Mouse (Mus musculus) intestine, embryonic 14.5 days (tissue): ENCODE data around the gene Ddb2. TPM values are rescaled to one million over a fixed set of nuclear protein-coding genes. Genes with fewer than 3 reads are reported as not detected.
A peak's percentile ranks its signal among the peaks of the same experiment; 100 is the strongest.
"Not testable (repeated sequence)": the region's sequence is repeated elsewhere in the genome, so short reads cannot be mapped to it uniquely, and the experiment has no call there.

Source experiments
- ATAC-seq: fragments of 200-750 bp; cut with Nextera tagmentation; replicated peaks from 2 replicates; pipeline ENCODE4 v1.8.0; 2017; ENCODE audit warnings: low read depth, moderate number of reproducible peaks, moderate TSS enrichment, moderate library complexity; ENCODE audit not compliant: low FRiP score, low TSS enrichment
- DNase-seq: peaks from one replicate; pipeline ENCODE4 v3.0.0-alpha.2; 2018; ENCODE audit warnings: low spot score
- H3K27ac ChIP-seq: fragments of 300-500 bp; sonication (generic); 2 replicates; pipeline ENCODE4 v1.5.1; 2014; ENCODE audit warnings: low read depth, mild to moderate bottlenecking, control low read depth
- H3K27me3 ChIP-seq: fragments of 300-500 bp; sonication (generic); replicated peaks from 2 replicates; pipeline ENCODE4 v1.6.1; 2014; ENCODE audit warnings: low read length, control low read depth; ENCODE audit not compliant: control insufficient read depth, insufficient read depth
- H3K36me3 ChIP-seq: fragments of 300-500 bp; sonication (generic); 2 replicates; pipeline ENCODE4 v1.6.1; 2014; ENCODE audit warnings: low read length, control low read depth; ENCODE audit not compliant: control insufficient read depth, insufficient read depth
- H3K4me1 ChIP-seq: fragments of 300-500 bp; sonication (generic); replicated peaks from 2 replicates; pipeline ENCODE4 v1.6.1; 2014; ENCODE audit warnings: low read length, control low read depth, mixed read lengths; ENCODE audit not compliant: control insufficient read depth, insufficient read depth
- H3K4me2 ChIP-seq: fragments of 300-500 bp; sonication (generic); 2 replicates; pipeline ENCODE4 v1.6.1; 2014; ENCODE audit warnings: low read length
- H3K4me3 ChIP-seq: fragments of 300-500 bp; sonication (generic); 2 replicates; pipeline ENCODE4 v1.5.1; 2014; ENCODE audit warnings: low read depth, low read length, control low read depth, mixed read lengths
- H3K9ac ChIP-seq: fragments of 300-500 bp; sonication (generic); 2 replicates; pipeline ENCODE4 v1.6.1; 2014; ENCODE audit warnings: mild to moderate bottlenecking, low read length
- H3K9me3 ChIP-seq: fragments of 300-500 bp; sonication (generic); 2 replicates; pipeline ENCODE4 v1.6.1; 2016; ENCODE audit warnings: low read length, control low read depth; ENCODE audit not compliant: control insufficient read depth
- WGBS: fragments of 180-500 bp; shearing (Covaris S2); extraction: QIAGEN DNeasy Blood & Tissue Kit; methylation state at CpG from one replicate; pipeline ENCODE4 v1.1.7; 2014; 5-methylcytosine and 5-hydroxymethylcytosine counted together
- polyA plus RNA-seq: library from polyadenylated mRNA; unstranded; fragments of >200 nt; fragmentation: Nextera tagmentation; extraction: Ambion mirVana; gene quantifications from 2 replicates; pipeline ENCODE4 v1.2.1, GENCODE M21; 2014

Gene Ddb2
- polyA plus RNA-seq, 1 experiment from 2014 or later: 16.3 TPM

DNA sequence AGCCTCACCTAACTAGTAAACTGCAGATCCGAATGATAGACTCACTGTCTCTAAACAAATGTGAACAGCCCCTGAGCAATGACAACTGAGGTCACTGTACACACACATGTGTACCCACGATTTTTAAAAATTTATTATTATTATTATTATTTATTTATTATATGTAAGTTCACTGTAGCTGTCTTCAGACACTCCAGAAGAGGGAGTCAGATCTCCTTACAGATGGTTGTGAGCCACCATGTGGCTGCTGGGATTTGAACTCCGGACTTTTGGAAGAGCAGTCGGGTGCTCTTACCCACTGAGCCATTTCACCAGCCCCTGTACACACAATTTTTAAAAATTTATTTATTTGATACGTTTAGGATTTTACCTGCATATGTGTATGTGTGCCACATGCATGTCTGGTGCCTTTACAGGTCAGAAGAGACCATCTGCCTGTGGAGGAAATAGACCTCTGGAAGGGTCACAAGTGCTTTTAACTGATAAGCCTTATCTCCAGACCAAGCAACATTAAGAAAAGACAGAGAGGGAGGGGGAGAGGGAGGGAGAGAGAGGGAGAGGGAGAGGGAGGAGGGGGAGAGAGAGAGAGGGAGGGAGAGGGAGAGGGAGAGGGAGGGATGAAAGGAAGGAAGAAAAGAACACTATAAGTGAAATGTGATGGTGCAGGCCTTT is 7.9 kb upstream of the Ddb2 start:
- WGBS: 69% methylated on average over 5 of the region's 5 CpGs

DNA sequence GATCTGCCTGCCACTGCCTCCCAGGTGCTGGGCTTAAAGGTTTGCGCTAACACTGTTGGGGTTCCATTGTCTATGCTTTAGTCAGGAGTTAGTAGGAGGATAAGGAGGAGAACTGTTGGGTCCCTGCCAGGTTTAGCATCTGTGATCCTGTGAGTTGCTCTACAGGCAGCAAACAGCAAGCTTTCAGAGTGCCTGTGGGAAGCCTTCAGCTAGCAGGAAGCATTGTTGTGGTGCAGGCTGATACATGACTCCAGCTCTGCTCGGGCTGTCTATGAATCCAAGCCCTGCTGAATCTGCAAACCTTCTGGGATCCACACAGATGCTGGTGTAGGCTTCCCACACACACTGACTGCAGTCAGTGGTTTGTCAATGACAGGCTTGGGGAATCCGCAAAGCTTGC is 6.6 kb upstream of the Ddb2 start:
- H3K4me2 ChIP-seq: no peak overlapping the region
- no peak for ATAC-seq
- no peaks in the 10 kb centered on the region for H3K9me3 ChIP-seq
- no peak for DNase-seq
- no peaks in the 10 kb centered on the region for H3K36me3 ChIP-seq
- H3K27ac ChIP-seq: no peak overlapping the region
- no peaks in the 10 kb centered on the region for H3K27me3 ChIP-seq
- H3K4me1 ChIP-seq: no peaks in the 10 kb centered on the region
- 61% methylated on average over 3 of the region's 3 CpGs for WGBS
- no peak overlapping the region for H3K9ac ChIP-seq
- H3K4me3 ChIP-seq: no peak overlapping the region

More for the DNA sequence above, 7.9 kb upstream of the Ddb2 start:
- no peak for DNase-seq
- no peak overlapping the region for H3K9ac ChIP-seq
- H3K27ac ChIP-seq: no peak overlapping the region
- no peak overlapping the region for H3K4me3 ChIP-seq
- no peaks in the 10 kb centered on the region for H3K36me3 ChIP-seq
- H3K4me2 ChIP-seq: no peak overlapping the region
- H3K4me1 ChIP-seq: no peaks in the 10 kb centered on the region
- no peak for ATAC-seq
- no peaks in the 10 kb centered on the region for H3K9me3 ChIP-seq
- H3K27me3 ChIP-seq: no peaks in the 10 kb centered on the region

DNA sequence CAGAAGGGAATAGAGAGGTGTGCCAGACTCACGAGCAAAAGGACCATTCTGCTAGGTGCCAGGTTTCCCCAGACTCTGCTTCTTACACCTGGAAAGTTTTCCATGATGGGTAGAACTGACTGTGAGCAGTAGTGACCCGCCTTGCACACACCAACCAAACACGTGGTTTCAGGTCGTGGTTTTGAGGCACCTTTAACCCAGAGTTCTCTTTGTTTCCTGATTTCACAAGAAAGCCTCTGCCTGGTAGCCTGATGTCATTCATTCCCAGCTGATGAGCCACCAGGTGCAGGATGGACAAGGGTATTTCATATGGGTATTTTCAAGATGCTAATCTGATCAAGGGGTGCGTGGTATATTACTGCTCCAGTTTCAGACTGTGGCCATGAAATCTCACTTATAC is 5.8 kb upstream of the Ddb2 start:
- Histone ChIP-seq H3K4me2 (no peak overlapping the region), H3K4me1 (no peaks in the 10 kb centered on the region), H3K9me3 (no peaks in the 10 kb centered on the region), H3K27ac (no peak overlapping the region), H3K27me3 (no peaks in the 10 kb centered on the region), H3K36me3 (no peaks in the 10 kb centered on the region), H3K4me3 (no peak overlapping the region), H3K9ac (no peak overlapping the region)
- WGBS: 71% methylated on average over 5 of the region's 5 CpGs
- no peak for DNase-seq
- no peak for ATAC-seq

DNA sequence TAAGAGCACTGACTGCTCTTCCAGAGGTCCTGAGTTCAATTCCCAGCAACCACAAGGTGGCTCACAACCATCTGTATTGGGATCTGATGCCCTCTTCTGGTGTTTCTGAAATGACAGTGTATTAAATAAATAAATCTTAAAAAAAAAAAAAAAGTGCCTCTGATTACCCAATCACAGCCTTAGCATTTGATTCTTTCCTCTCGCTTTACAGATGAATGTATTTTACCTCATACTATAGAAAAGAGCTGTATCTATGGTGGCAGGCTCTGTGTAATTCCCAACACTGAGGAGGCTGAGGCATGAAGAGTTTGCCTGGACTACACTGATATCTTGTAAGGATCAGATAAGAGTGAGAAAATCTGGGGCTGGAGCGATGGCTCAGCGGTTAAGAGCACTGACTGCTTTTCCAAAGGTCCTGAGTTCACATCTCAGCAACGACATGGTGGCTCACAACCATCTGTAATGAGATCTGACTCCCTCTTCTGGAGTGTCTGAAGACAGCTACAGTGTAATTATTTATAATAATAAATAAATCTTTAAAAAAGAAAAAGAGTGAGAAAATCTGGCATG is 814 bp upstream of the Ddb2 start:
- DNase-seq (peak; percentile 58), ATAC-seq (peak; percentile 50)
- not testable (repeated sequence) for H3K4me1 ChIP-seq, H3K27me3 ChIP-seq, H3K9me3 ChIP-seq, H3K36me3 ChIP-seq
- Histone ChIP-seq H3K4me2 (peak overlapping the region; percentile 80), H3K9ac (peak overlapping the region; percentile 55), H3K4me3 (peak overlapping the region; percentile 62), H3K27ac (peak overlapping the region; percentile 90)
- 23% methylated on average over 4 of the region's 4 CpGs for WGBS

DNA sequence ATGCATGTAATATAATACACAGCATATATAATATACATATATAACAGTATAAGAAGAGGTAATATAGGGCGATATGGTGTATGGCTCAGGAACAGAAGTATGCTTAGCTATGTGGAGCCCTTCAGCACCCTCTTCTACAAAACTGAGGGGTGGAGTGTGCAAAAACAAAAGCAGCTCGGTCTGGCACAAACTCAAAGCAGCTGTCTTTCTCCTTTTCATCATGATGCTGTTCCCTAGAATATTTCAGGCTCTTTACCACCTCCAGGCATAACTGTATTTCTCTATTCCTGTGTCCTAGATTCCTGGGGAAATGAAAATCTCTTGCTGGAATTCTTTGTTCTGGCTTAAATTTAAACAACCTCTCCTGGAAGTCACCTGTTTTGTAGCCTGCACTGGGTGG is 7.0 kb downstream of the Ddb2 start:
- no peak overlapping the region for H3K9ac ChIP-seq
- DNase-seq: no peak

DNA sequence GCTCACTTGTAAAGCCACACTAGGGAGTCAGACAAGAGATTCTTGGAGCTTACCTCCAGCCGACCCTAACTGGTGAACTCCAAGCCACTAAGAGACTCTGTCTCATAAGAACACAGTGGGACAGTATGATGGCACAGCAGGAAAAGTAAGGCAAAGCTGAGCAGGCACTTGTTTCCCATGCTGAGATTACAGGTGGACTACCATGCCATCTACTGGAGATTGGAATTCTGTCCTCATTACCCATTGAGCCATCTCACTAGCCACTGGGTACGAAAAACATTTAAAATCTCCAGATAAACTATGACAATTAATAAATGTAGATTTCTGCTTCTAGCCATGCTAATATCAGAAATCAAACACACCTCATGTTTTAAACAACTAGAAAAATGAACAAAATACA is 13.2 kb downstream of the Ddb2 start:
- no peak overlapping the region for H3K4me3 ChIP-seq
- H3K36me3 ChIP-seq: no peaks in the 10 kb centered on the region
- H3K4me1 ChIP-seq: no peaks in the 10 kb centered on the region
- H3K9ac ChIP-seq: no peak overlapping the region
- WGBS: 77% methylated on average over 2 of the region's 2 CpGs
- ATAC-seq (no peak), DNase-seq (no peak)
- no peak overlapping the region for H3K27ac ChIP-seq
- no peak overlapping the region for H3K4me2 ChIP-seq
- H3K27me3 ChIP-seq: no peaks in the 10 kb centered on the region
- H3K9me3 ChIP-seq: no peaks in the 10 kb centered on the region

More for the DNA sequence above, 7.0 kb downstream of the Ddb2 start:
- Histone ChIP-seq H3K4me3 (no peak overlapping the region), H3K4me1 (no peaks in the 10 kb centered on the region), H3K27me3 (no peaks in the 10 kb centered on the region), H3K36me3 (0 out of 2 replicates have a peak, but pooled peaks cover 3% of the 10 kb centered on the region), H3K27ac (no peak overlapping the region), H3K9me3 (no peaks in the 10 kb centered on the region), H3K4me2 (no peak overlapping the region)
- ATAC-seq: no peak
- 82% methylated on average over 2 of the region's 2 CpGs for WGBS

DNA sequence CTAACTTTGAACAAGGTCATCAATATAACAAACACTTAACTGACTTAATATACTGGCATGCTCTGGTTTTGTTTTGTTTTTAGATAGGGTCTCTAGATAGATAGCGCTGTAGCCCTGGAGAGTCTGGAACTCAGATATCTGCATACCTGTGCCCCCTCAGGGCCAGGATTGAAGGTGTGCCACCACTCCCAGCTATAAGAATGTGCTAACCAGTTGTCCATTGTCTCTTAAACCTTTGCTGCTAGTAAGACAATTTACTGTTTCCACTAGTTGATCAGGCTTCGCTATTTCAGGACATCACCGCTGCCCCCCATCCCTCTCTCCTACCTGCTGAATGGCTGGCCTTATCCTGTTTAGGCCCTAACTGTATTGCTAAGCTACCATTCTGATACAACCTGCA is 16.3 kb downstream of the Ddb2 start:
- WGBS: 99% methylated on average over 3 of the region's 3 CpGs
- H3K36me3 ChIP-seq: peaks cover 22% of the 10 kb centered on the region; the same call in 1 of the 2 replicates
- H3K27ac ChIP-seq: no peak overlapping the region
- ATAC-seq (no peak), DNase-seq (no peak)
- no peak overlapping the region for H3K4me2 ChIP-seq
- no peaks in the 10 kb centered on the region for H3K27me3 ChIP-seq
- no peak overlapping the region for H3K9ac ChIP-seq
- no peaks in the 10 kb centered on the region for H3K9me3 ChIP-seq
- H3K4me1 ChIP-seq: no peaks in the 10 kb centered on the region
- no peak overlapping the region for H3K4me3 ChIP-seq

DNA sequence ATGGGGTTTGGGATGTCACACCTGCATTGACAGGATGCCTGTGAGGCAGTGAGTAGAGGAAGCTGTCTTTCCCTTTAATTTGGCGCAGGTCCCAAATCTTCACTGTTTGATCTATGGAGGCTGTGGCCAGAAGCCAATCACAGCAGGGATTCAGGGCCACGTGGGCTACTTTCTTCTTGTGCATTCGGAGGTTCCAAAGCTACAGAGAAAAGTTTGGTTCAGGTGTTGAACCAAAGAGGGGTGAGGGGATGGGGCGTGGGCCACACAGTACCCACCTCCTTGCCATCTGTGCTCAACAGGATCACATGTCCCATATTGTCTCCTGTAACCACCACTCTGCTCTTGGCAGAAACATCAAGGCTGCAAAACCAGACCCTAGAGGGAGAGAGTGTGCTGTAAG is 19.8 kb downstream of the Ddb2 start:
- no peak overlapping the region for H3K4me2 ChIP-seq
- DNase-seq: no peak
- H3K4me1 ChIP-seq: no peaks in the 10 kb centered on the region

DNA sequence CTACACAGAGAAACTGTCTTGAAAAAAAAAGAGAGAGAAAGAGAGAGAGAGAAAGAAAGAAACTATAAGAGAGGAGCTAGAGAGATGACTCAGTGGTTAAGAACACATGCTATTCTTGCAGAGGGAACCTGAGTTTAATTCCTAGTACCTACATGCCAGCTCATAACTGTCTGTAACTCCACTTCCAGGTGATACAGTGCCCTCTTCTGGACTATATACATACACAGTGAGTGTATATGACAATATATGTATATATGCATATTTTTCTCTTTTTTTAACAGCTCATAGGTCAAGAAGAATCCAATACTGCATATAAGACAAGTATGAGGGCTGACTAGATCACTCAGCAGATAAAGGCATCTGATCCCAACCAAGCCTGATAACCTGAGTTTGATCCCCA is 23.5 kb downstream of the Ddb2 start:
- Histone ChIP-seq H3K36me3 (peaks cover 79% of the 10 kb centered on the region), H3K27me3 (no peaks in the 10 kb centered on the region), H3K4me2 (no peak overlapping the region), H3K4me1 (no peaks in the 10 kb centered on the region), H3K4me3 (no peak overlapping the region), H3K27ac (no peak overlapping the region), H3K9ac (no peak overlapping the region), H3K9me3 (no peaks in the 10 kb centered on the region)
- ATAC-seq: no peak
- DNase-seq: no peak

More for the DNA sequence above, 19.8 kb downstream of the Ddb2 start:
- Histone ChIP-seq H3K4me3 (no peak overlapping the region), H3K9me3 (no peaks in the 10 kb centered on the region), H3K9ac (no peak overlapping the region), H3K27me3 (no peaks in the 10 kb centered on the region), H3K36me3 (peaks cover 44% of the 10 kb centered on the region), H3K27ac (no peak overlapping the region)
- ATAC-seq: no peak
- 71% methylated on average over 4 of the region's 4 CpGs for WGBS
